Mouse (Mus musculus) intestine, embryonic 16.5 days (tissue): ENCODE measurements around the gene Cdt1. TPM values are rescaled to one million over a fixed set of nuclear protein-coding genes. Genes with fewer than 3 reads are reported as not detected.

Experiments used
- ATAC-seq: fragments of 200-750 bp; cut with Nextera tagmentation; 2 replicates; pipeline ENCODE4 v1.8.0; 2017; ENCODE audit warnings: moderate TSS enrichment, moderate library complexity
- H3K27ac ChIP-seq: fragments of 300-500 bp; sonication (generic); 2 replicates; pipeline ENCODE4 v1.5.1; 2014; ENCODE audit warnings: mild to moderate bottlenecking, low read length
- H3K27me3 ChIP-seq: fragments of 300-500 bp; sonication (generic); replicated peaks from 2 replicates; pipeline ENCODE4 v1.6.1; 2014; ENCODE audit warnings: low read length, control low read depth, mixed read lengths; ENCODE audit not compliant: control insufficient read depth, insufficient read depth
- H3K36me3 ChIP-seq: fragments of 300-500 bp; sonication (generic); 2 replicates; pipeline ENCODE4 v1.6.1; 2014; ENCODE audit warnings: low read length, control low read depth; ENCODE audit not compliant: control insufficient read depth, insufficient read depth
- H3K4me1 ChIP-seq: fragments of 300-500 bp; sonication (generic); 2 replicates; pipeline ENCODE4 v1.6.1; 2014; ENCODE audit warnings: low read length, control low read depth, mixed read lengths; ENCODE audit not compliant: control insufficient read depth, insufficient read depth
- H3K4me2 ChIP-seq: fragments of 300-500 bp; sonication (generic); 2 replicates; pipeline ENCODE4 v1.6.1; 2014; ENCODE audit warnings: low read depth, low read length, control low read depth
- H3K4me3 ChIP-seq: fragments of 300-500 bp; sonication (generic); 2 replicates; pipeline ENCODE4 v1.5.1; 2014; ENCODE audit warnings: mild to moderate bottlenecking, low read length
- H3K9ac ChIP-seq: fragments of 300-500 bp; sonication (generic); 2 replicates; pipeline ENCODE4 v1.6.1; 2014; ENCODE audit warnings: low read depth, low read length
- H3K9me3 ChIP-seq: fragments of 300-500 bp; sonication (generic); 2 replicates; pipeline ENCODE4 v1.6.1; 2016; ENCODE audit warnings: low read length, control low read depth; ENCODE audit not compliant: control insufficient read depth
- WGBS: fragments of 180-500 bp; shearing (Covaris S2); extraction: QIAGEN DNeasy Blood & Tissue Kit; methylation state at CpG from one replicate; pipeline ENCODE4 v1.1.7; 2014; 5-methylcytosine and 5-hydroxymethylcytosine counted together
- polyA plus RNA-seq: library from polyadenylated mRNA; unstranded; fragments of >200 nt; fragmentation: Nextera tagmentation; extraction: Ambion mirVana; gene quantifications from 2 replicates; pipeline ENCODE4 v1.2.1, GENCODE M21; 2015

Cdt1 gene
- 36.2 and 40.0 TPM in 2 replicates for polyA plus RNA-seq

DNA sequence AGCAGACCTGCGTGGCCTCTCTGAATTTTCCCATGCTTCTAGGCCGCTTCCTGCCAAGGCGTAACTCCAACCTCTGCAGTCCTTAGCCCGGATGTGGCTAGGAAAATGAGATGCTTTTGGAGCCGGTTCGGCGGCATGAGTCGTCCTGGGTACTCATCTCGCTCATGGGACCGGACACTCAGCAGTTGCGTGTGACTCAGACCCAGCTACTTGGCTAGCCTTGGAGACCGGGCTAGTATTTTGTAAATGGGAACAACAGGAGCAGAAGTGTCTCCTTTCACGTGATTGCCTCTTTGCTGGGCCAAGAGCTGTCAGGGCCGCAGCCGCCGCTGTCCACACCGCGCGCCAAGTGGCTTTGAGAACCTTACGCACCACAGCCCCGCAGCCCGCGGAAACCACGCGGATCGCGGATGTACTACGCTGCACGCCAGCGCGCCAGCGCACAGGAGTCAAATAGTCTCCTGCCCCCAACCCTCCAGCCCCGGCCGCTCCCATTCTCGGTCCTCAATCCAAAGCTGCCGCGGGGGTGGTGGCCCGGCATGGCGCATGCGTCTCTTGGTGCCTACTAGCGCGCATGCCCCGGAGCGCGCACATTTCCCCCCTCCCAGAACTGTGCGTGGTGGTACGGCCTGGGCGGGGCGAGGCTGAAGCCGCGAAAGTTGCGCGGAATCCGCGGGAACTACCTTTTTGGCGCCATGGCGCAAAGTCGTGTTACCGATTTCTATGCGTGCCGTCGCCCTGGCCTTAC lies at the start of gene Cdt1:
Gene Cdt1 (plus strand): TSS at position 655 of the 748 bp plus-strand sequence.
- Histone ChIP-seq H3K27me3 (no peaks in the 10 kb centered on the region), H3K9ac (peak within 1 kb of the TSS; percentile 96), H3K4me1 (peaks cover 34% of the 10 kb centered on the region), H3K9me3 (no peaks in the 10 kb centered on the region), H3K36me3 (peaks cover 25% of the 10 kb centered on the region; the same call in 1 of the 2 replicates), H3K4me2 (peak within 1 kb of the TSS; percentile 66), H3K27ac (peak within 1 kb of the TSS; percentile 97), H3K4me3 (peak within 1 kb of the TSS; percentile 92)
- WGBS, result under 1% methylated on average over 62 of the region's 62 CpGs
- ATAC-seq, result peak; percentile 95

DNA sequence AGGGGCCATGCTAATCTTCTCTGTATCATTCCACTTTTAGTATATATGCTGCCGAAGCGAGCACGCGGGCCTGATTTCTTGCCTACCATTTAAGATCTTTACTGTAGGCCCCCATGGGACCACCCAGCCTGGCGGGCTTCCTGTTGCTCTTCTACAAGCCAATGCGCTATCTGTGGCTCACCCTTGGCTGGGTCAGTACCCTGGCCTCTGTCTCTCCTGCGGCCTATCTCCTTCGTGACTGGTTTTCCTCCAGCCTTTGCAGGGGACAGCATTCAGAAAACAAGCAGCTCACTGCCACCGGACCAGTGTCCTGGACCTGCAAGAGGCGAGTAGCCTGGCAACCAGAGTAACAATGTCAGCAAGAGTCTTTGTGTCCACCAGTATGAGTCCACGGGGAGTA lies 47.2 kb upstream of the Cdt1 start:
- no peaks in the 10 kb centered on the region for H3K27me3 ChIP-seq
- 75% methylated on average over 11 of the region's 11 CpGs for WGBS
- H3K36me3 ChIP-seq, result no peaks in the 10 kb centered on the region
- H3K27ac ChIP-seq, result no peak overlapping the region
- peaks cover 52% of the 10 kb centered on the region for H3K4me1 ChIP-seq
- no peak overlapping the region for H3K4me2 ChIP-seq
- H3K9ac ChIP-seq, result no peak overlapping the region
- H3K4me3 ChIP-seq, result no peak overlapping the region
- H3K9me3 ChIP-seq, result no peaks in the 10 kb centered on the region
- no peak for ATAC-seq

DNA sequence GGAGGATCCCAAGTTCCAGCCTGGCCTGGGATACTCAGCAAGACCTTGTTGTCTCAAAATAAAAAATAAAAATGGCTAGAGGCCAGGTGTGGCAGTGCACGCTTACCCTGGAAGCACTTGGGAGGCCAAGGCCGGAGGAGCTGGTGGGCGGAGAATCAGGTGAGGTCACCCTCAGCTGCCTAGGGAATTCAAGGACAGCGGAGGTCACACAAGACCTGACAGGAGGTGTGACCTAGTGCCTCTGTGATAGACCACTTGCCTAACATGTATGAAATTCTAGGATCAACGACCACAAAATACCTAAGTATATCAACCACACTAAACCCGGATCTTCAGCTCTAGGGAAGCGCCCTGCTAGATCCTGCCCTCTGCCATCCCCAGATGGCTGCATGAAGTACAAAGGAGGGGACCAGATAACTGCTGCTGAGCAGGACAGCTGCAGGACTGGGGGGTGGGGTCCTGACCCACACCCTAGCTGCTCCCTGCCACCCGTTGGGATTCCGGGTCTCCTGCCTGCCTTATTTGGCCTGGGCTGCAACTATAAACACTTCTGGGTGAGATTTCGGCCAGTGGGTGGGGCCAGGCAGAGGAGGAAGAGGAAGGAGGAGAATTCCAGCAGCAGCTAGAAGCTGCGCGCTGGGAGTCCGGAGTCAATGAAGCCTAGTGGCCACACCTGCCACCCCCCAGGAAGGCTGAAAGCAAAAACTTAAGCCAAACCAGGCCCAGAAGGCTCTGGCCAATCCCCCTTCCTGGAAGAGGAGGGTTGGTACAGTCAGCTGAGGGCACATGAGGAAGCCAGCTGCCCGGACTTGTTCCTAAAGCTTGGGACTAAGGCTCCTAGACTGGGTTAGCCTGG lies 44.8 kb upstream of the Cdt1 start:
- WGBS, result 39% methylated on average over 14 of the region's 14 CpGs
- no peaks in the 10 kb centered on the region for H3K9me3 ChIP-seq
- no peaks in the 10 kb centered on the region for H3K27me3 ChIP-seq
- peak overlapping the region; percentile 23 for H3K4me2 ChIP-seq
- H3K36me3 ChIP-seq, result no peaks in the 10 kb centered on the region
- peaks cover 58% of the 10 kb centered on the region for H3K4me1 ChIP-seq
- ATAC-seq, result peak; percentile 54
- H3K9ac ChIP-seq, result peak overlapping the region; percentile 50
- H3K4me3 ChIP-seq, result no peak overlapping the region
- H3K27ac ChIP-seq, result peak overlapping the region; percentile 83

DNA sequence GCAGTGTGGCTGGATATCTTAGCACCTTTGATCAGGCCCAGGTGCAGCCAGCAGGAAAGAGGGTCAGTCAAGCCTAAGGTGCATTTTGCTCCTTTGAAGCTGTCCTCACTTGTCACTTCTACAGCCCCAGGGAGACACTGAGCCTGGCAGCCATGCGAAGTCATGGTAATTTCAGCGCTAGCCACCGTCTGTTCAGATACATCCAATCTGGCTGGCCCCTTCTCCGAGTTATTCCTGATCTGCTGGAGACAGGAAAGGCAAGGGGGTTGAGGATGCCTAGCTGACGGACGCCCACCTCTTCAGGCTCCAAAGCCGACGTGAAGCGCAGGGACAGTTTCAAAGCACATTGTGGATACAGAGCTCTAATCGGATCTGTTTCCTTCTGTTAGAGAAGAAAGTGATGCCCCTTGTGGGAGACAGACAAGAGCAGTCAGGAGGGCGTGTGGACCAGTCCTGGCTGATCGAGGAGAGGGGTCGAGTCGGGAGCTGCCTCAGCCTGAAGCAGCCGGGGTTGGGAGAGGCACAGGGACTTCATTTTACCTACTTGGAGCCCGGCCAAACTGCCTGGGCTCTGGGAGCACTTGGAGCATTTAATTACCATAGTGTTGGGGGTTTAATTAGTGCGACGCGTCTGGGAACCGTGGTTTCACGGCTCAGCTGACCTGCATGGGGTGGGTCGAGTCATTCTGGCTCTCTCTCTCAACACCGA lies 44.0 kb upstream of the Cdt1 start:
- H3K36me3 ChIP-seq, result no peaks in the 10 kb centered on the region
- no peaks in the 10 kb centered on the region for H3K9me3 ChIP-seq
- H3K27me3 ChIP-seq, result no peaks in the 10 kb centered on the region
- H3K4me1 ChIP-seq, result peaks cover 51% of the 10 kb centered on the region
- H3K9ac ChIP-seq, result peak overlapping the region; percentile 50
- peak overlapping the region; percentile 83 for H3K27ac ChIP-seq
- H3K4me3 ChIP-seq, result no peak overlapping the region
- 27% methylated on average over 23 of the region's 23 CpGs for WGBS
- no peak; the same call in 1 of the 2 replicates for ATAC-seq
- peak overlapping the region; percentile 23 for H3K4me2 ChIP-seq

DNA sequence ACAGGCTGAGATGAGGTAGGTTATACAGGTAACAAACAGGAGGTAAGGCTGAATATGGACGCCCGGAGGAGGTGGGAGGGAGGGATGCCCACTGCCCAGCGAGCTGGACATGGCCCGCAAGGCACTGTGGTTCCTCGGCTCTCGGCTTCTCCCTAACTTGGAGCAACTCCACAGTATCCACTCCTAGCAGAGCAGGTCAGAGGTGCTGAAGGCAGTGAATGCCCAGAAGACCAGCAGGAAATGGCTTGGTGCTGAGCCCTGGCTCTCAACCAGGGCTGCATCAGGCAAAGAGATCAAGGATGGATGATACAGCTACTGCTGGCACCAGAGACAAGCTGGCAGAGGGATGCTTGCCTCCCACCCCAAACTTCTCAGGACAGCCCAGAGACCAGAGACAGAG lies 43.3 kb upstream of the Cdt1 start:
- 79% methylated on average over 6 of the region's 6 CpGs for WGBS
- ATAC-seq, result no peak

DNA sequence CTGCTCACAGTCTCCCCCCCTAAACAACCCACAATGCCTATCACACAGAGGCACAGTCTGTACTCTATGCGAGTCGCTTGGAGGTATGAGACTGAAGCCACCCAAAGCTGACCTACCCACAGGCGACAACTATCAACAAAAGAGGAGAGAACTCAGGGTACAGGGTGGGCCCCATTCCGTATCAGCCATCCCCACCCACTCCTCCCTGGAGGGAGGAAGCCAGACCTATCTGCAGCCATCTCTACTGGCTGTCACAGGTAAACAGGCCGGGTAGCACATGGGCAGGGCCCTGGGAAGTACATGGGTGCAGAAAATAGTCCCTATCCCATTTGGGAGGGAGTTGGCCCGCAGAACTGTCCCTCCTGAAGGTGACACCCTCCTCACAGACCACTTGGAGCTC lies 42.8 kb upstream of the Cdt1 start:
- peak overlapping the region; percentile 2; the same call in 1 of the 2 replicates for H3K9ac ChIP-seq
- H3K27me3 ChIP-seq, result no peaks in the 10 kb centered on the region
- H3K4me1 ChIP-seq, result peaks cover 46% of the 10 kb centered on the region
- ATAC-seq, result 0 out of 2 replicates have a peak, but pooled peaks have one; percentile 28
- no peaks in the 10 kb centered on the region for H3K9me3 ChIP-seq
- no peaks in the 10 kb centered on the region for H3K36me3 ChIP-seq
- 0 out of 2 replicates have a peak overlapping the region, but pooled peaks have one; percentile 34 for H3K27ac ChIP-seq
- H3K4me3 ChIP-seq, result no peak overlapping the region
- H3K4me2 ChIP-seq, result no peak overlapping the region
- WGBS, result 68% methylated on average over 6 of the region's 6 CpGs

More for the DNA sequence above, 43.3 kb upstream of the Cdt1 start:
- Histone ChIP-seq H3K4me1 (peaks cover 46% of the 10 kb centered on the region), H3K27me3 (no peaks in the 10 kb centered on the region), H3K4me3 (no peak overlapping the region), H3K27ac (peak overlapping the region; percentile 34; the same call in 1 of the 2 replicates), H3K9ac (0 out of 2 replicates have a peak overlapping the region, but pooled peaks have one; percentile 2), H3K9me3 (no peaks in the 10 kb centered on the region), H3K36me3 (no peaks in the 10 kb centered on the region), H3K4me2 (no peak overlapping the region)

DNA sequence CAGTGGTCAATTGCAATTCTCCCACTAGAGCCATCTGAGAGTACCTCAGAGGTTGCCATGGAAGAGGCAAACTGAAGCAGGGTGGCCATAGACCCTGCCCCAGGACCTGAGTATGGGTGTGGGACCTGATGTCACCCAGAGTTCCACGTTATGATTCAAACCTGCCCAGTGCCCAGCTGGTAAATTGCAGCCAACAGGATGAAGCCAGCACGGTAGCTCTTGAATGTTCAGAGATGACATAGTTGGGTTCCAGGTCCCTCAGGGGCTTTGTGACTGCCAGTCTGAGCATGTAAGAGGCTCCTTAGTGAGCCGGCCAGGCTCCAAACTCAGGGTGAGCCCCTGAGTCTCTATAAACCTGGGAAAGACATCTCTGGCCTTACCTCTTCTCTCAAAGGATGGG lies 41.7 kb upstream of the Cdt1 start:
- Histone ChIP-seq H3K9me3 (no peaks in the 10 kb centered on the region), H3K4me2 (no peak overlapping the region), H3K27ac (peak overlapping the region; percentile 66), H3K4me3 (no peak overlapping the region), H3K9ac (no peak overlapping the region), H3K36me3 (no peaks in the 10 kb centered on the region), H3K4me1 (peaks cover 46% of the 10 kb centered on the region), H3K27me3 (no peaks in the 10 kb centered on the region)
- ATAC-seq, result no peak
- 59% methylated on average over 3 of the region's 3 CpGs for WGBS

DNA sequence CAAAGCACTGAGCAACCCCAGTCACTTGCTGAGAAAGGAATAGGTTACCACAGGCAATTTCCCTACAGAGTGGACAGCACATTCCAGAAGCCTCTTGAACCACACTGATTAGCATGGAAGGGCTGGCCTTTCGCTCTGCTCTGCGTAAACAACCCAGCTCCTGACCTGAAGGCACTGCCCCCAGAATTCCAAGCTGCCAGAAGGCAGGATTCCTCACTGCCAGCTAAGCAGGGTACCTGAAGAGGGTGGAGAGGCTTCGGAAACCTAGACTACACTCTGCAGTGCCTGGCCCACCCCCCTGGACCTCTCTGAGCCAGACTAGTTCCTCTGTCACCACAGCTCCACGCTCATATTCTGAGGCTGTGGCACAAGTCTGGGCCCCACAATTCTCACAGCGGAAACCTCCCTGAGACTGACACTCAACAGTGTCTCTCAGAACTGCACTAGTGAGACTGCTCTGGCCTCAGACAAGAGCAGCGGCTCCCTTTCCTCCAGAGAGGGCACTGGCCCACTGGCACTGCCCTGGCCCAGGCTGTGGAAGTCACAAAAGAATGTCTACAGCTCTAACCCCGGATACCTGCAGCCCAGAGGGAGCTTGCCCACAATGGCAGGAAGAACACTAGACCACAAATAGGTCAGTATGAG lies 41.2 kb upstream of the Cdt1 start:
- H3K4me2 ChIP-seq, result no peak overlapping the region
- no peak overlapping the region for H3K9ac ChIP-seq
- no peak overlapping the region for H3K4me3 ChIP-seq
- WGBS, result 42% methylated on average over 7 of the region's 7 CpGs
- H3K4me1 ChIP-seq, result peaks cover 48% of the 10 kb centered on the region
- no peaks in the 10 kb centered on the region for H3K36me3 ChIP-seq
- H3K27me3 ChIP-seq, result no peaks in the 10 kb centered on the region
- peak overlapping the region; percentile 66 for H3K27ac ChIP-seq
- ATAC-seq, result no peak
- H3K9me3 ChIP-seq, result no peaks in the 10 kb centered on the region
